Mouse (Mus musculus) cerebellum, adult 8-10 months (tissue): ENCODE measurements around the gene Rapgef1.

Source experiments
- DNase-seq: peaks from one replicate; pipeline ENCODE4 v3.0.0; 2022

Gene Rapgef1

DNA sequence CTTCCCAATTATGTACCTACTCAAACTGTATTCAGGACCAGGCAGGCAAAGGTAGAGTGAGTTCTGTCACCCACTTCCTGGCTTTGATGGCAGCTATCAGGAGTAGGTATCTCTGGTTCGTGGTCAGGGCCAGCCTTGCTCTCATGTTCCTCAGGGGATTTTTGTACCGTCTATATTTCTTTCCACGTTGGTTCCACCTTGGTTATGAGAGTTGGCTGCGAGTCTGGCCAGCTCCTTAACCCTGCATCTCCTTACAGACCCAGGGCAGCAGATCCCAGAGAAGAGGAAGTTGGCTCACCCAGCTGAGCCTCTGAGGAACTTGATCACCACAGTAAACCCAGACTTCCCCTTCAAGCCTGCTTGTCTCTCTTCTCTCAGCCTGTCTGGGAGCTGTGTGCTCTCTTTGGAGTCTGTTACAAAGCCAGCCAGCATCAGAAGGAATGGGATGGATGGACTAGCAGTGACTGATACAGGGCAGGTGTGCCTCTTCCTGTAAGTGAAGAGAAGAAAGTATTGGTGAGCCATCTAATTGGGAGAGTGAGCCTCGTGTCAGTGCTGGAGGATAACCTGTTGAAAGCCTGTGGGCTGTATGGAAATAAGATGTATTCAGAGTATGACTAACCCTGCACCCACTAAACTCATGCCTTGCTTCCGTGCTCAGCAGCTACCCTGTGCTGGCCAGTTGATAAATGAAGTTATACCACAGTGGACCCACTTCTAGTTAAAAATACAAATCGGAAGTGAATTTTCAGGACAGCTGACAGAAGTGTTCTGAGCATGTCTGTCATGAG lies 53.4 kb downstream of the Rapgef1 start:
- no peak for DNase-seq

DNA sequence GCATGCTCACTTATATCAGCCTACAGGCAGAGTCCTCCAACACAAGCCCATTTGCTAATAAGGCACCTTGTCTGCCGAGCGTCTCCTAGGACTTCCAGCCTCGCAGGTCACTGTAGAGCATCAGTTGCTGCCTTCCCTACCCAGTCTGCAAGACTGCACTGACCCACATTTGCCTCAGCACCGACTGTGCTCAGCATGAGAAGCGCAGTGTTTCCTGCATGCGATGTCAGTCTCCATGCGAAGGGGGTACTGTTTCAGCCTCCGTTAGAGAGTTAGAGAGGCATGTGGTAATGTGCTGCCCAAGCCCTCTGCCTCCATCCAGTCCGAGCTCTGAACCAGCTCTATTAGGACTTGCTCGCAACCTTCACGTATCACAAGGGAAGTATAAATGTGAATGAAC lies 54.6 kb downstream of the Rapgef1 start:
- DNase-seq = no peak

DNA sequence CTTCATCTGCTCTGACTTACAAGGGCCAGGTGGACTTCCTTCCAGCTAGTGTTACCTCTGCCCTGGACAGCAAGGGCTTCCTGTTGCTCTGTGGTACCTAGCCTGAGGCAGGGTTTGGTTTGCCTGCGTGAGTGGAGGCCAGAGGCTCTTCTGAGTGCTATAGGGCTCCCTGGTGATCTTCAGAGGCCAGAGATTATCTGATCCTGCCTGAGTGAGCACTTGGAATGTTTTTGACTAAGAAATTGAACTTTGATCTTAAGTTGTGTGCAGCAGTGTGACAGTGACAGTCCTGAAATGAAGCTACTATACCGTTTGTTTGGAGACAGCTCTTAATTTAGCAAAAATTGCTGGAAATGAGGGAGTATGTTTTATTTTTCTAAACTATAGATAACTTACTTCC lies 55.0 kb downstream of the Rapgef1 start:
- no peak for DNase-seq

DNA sequence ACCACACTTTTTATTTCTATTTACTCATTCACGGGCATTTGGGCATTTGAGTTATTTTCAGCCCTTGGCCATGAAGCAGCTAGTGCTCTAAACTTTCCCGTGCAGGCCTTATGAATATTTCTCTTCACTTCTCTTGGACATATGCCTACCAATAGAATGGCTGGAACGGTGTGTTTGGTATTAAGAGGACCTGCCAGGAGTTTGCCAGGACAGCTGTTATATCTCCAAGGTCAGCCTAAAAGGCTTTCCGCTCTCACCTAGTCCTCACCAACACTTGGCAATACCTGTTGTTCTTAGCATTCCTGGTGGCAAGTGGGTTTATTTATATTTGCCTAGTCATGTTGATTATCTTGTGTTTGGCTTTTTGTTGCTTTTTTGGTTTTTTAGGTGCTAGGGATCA lies 56.3 kb downstream of the Rapgef1 start:
- DNase-seq = no peak

DNA sequence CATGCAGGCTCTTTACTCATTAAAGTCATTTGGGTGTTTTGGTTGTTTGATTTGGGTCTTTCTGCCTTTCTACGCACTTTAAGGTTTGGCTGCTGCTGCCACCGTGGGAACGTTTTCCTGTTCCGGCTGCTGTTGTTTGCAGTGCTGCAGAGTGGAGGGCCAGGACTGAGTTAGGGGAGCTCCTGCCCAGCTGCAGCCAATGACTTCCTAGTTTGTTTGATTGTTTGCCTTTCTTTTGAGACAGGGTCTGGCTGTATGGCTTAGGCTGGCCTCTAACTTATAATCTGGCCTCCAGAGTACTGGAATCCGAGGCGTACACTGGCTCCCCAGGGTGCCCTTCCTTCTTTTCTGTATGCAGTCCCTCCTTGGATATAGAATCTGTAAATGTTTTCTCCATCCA lies 57.0 kb downstream of the Rapgef1 start:
- DNase-seq = no peak

DNA sequence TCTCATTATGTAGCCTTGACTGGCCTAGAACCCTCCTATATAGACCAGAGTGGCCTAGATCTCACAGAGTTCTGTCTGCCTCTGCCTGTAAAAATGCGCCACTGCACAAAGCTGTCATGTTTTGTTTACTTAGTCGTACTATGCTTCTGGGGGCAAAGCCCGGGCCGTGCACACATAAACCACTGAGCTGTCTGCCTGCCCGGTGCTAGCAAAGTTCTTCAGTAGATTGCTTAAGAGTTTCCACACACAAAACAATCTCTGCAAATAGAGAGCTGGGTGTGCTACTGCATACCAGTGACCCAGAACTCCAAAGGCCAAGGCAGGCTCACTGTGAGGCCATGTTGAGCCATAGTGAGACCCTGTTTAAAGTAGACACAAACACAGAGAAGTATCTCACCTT lies 58.3 kb downstream of the Rapgef1 start:
- no peak for DNase-seq

DNA sequence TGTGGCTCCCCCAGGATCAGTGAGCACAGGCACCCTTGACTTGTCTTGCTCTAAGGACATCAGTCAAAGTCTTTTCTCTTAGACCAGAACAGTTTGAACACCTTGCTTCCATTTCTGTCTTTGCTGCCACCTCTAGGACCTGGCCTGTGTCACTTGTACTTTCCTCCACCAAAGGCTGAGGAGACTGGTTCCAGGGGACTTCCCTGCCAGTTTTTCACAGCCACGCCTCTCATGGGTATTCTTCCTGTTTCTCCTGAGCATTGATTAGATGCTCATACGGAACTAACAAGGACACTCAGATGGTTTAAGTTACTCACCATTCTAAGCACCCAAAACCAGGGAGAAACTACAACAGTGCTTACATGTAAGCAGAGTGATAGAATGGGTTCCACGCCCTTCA lies 59.0 kb downstream of the Rapgef1 start:
- no peak for DNase-seq

DNA sequence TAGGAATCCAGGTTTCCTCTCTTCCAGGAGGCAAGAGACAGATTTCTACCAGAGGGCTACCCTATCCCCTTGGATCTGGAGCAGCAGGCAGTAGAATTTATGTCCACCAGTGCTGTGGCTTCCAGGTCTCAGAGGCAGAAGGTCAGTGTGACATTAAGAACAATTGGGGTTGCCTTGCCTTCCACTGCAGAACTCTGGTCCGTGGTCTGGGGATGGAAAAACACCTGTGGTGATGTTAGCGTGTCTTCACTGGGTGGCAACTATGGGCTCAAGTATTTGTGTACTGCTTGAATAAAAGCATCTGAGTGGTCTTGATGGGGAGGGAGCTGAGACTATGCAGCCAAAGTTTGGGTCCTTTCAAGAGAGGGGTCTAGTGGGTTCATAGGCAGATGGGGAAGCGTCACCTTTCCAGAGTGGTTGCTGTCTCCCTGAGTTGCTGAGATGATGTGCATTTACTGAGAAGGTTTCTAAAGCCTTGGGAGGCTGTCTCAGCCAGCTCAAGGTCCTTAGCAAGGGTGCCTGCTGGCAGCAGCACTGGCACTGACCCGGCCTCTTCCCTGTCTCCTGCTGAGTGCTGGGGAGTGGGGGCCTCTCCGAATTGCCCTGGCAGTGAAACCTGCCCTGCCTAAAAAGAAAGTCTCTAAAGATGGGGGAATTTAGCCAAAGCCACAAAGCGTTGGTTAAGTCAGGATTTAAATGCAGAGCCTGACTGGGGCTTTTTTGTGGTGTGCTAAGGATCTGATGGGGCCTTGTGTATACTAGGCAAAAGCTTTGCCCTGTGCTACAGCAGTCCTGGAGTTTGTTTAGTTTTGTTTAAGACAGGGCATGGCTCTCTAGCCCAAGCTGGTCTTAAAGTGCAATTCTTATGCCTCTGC lies 60.4 kb downstream of the Rapgef1 start:
- DNase-seq = no peak

DNA sequence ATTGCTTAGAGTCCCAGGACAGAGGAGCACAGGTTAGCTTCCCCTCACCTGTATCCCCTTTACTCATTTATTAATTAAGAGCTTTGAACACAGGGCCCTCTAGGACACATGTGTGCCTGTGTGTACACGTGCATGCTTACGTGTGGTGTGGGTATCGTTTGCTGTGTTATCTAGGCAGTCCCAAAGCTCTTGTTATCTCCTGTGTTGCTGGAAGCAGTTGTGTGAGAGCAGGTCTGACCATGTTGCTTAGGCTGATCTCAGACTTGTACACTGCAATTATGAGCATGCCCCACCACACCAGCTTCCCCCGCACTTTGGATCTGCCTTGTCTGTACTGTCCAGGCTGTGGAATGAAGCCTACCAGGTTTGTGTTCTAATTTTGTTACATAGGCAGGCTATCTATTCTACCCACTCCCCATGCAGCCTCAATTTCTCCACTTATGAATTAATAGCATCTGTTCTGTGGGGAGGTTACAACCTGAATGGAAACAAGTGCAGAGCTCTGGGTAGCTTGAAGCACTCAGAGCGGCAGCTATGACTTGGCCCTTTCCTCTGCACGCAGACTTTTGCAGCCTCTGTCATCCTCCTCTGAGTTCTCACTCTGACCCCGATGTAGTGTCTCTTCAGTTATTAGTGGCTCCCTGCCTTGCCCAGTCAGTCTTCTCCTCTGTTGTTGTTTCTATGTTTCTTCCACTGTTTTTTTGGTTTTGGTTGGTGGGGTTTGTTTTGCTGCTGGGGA lies 63.9 kb downstream of the Rapgef1 start:
- DNase-seq = no peak

DNA sequence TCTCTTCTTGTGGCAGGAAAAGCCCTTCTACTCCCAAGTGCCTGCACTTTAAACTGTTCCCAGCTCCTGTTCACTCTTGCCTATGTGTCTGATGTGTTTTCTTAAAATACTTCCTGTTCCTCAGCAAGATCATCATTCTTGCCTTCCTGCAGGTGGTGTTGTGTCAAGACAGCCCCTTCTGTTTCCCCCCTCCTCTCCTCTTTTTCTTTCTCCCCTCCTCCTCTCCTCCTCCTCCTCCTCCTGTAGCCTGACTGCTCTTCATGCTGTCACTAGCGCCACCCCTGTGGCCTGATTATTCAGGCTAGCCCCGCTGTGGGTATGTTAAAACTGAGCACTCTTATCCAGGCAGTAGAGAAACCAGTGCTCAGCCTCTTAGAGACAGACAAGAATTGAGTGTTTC lies 65.0 kb downstream of the Rapgef1 start:
- DNase-seq = no peak

DNA sequence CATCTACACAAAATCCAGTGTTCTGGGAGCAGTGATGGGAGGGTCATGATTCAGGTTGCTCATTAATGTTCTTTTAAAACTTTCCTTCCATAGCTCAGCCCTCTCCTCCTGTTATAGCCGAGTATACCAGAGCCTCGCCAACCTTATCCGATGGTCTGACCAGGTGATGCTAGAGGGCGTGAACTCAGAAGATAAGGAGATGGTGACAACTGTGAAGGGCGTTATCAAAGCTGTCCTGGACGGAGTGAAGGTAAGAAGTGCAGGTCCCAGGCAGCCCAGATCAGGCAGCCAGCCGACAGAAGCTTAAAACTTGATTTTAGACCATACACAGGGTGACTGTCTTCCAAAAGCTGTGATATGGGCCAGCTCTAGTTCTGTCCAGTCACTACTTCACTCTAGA lies 69.5 kb downstream of the Rapgef1 start:
- DNase-seq = no peak

DNA sequence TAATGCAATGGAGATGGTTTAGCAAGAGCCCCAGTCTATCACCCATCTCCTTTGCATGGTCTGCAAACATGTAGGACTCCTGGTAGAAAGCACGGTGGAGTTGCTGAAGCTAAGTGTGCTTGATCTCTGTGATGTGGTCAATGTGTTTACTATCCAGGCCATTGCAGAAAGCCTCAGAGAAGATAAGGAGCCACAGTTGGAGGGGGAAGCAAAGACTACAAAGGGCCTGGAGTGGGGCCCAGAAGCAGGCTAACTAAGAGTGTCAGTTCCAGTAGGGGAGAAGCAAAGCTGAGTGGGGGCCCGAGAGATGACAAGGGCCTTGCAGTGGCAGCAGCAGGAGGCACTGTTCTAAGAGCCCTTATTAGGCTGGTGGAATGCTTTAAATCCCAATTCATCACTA lies 70.0 kb downstream of the Rapgef1 start:
- no peak for DNase-seq

DNA sequence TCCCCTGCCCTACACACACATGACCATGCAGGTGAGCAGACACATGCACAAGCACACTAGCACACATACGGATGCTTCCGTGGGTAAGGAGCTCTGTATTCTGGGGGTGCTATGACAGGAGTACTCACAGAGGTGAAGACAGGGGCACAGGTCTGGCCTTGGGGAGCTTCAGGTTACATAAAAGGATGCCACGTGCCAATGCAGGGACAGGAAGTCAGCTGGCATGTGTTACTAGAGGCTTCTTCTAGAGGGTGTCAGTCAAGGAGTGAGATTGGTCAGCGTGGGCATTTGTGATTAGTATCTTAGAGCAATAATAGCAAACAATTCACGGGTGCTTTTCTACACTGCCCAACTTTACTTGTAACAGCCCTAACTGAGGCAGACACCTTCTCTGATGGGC lies 71.5 kb downstream of the Rapgef1 start:
- DNase-seq = no peak

DNA sequence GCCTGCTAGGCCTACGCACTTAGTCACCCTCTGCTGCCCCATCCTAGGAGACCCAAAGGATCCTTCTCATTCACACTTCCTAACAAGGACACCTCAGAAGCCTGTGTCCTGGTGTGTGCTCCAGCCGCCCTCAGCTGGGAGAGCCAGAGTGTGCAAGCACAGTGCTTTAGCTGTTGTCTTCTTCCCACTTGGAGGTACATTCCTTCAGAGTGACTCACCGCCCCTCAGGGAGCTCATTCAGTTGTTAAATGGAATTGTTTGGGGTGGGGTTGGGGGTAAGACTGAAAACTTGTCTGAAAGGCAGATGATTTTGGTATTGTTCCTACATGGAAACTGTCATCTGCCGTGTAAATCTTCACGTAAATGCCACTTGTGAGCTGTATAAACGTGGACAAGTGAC lies 72.0 kb downstream of the Rapgef1 start:
- DNase-seq = no peak

DNA sequence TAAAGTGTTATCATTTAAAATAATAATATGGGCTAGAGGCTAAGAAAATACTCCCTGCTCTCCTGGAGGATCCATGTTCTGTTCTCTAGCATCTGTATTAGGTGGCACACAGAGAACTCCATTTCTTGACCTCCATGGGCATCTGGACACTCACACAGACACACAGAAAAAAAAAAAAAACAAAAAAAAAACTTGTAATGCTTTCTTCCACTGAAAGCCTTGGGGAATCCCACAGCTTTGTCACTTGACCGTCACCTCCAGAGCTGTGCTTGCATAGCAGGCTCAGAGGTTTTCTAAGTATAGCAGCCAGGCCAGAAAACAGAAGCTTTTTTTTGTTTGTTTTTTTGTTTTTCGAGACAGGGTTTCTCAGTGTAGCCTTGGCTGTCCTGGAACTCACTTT lies 72.7 kb downstream of the Rapgef1 start:
- DNase-seq = no peak

DNA sequence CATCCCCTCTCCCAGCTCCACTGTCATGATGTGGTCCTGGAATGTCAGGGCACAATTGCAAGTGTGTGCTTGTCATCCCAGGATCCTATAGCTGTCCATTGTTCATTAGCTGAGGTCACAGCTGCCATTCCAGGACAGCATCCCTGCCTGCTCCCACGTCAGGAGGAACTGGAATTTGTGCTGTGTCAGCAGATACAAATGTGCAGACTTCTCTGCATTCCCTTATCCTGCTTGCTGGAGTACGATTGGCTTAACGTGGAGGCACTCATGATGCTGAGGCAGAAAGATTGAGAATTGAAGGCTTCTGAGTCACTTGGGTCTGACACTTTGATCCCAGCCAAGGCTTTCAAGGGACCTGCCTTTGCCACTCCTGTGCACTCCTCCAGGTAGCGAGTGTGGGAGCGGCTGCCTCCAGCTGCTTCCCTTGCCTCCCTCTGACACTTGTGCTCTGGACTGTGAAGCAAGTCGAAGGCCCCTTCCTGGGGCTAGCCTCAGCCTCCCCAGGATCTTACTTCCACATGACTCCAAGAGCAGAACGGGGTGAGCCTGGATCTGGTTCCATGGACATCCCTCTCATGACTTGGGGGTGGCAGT lies 76.8 kb downstream of the Rapgef1 start:
- no peak for DNase-seq

DNA sequence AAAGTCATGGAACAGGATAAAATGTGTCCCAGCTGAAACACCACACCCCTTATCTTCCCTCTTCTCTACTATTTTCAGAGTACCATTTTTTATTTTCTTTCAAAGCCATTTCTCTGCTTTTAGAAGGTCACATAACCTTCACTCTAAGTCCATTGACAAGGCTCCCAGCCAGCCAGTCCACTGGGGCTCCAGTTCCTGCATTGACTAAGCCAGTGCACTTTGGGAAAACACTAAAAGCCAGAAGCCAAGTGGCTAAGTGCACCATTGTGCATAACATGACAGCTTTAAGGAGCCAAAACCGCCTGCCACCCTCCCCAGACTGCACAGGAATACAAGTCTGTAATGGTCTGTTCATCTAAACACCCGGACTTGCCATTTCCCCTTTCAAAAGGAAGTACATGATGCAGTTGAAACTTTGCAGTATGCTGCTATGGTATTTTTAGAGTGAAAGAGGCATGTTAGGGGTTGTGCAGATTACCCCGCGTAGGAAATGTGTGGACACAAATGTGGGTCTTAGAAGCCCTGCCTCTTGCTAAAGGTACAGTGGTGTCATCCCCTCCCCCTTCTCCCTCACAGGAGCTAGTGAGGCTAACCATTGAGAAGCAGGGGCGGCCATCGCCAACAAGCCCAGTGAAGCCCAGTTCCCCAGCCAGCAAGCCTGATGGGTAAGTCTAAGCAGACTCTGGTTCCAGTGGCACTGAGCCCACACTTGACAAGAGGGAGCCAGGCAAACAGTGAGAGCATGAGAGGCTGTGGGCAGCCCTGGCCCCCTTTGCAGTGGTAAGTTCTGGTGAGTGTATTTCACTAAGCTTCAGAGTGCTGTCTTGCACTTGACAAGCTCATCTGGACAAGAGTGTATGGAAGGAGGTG lies 79.1 kb downstream of the Rapgef1 start:
- no peak for DNase-seq

DNA sequence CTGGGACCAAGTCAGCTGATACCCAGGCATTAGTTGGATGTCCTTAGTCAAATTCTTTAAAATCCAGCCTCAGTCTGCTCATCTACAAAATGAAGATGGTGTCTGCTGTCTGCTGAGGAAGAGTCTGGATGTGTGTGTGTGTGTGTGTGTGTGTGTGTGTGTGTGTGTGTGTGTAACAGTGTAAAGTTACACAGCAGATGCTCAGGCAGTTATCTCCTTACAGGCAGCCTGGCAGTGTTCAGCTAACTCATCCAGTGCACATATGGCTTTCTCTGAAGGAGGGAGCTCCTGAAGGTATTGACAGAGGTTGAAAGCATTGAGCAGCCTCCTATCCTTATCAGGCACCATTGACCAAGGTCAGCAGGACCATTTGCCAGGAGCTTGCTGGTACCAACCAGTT lies 81.4 kb downstream of the Rapgef1 start:
- DNase-seq = no peak

DNA sequence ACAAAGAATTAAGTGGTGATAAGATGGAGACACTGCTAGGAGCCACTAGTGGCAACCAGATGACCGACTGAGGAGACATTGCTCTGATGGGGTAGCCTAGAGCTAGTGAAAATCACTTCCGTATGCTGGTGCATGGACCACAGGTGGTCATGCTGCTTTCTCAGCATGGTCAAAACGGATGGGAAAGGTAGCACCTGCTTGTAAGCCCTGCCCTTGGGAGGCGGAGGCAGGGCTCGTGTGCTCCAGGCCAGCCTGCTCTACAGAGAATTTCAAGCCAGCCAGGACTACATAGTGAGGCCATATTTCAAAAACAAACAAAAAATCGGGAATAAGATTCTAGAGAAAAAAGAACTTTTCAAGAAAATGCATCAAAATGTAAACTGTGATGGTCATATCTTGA lies 81.9 kb downstream of the Rapgef1 start:
- DNase-seq = no peak

DNA sequence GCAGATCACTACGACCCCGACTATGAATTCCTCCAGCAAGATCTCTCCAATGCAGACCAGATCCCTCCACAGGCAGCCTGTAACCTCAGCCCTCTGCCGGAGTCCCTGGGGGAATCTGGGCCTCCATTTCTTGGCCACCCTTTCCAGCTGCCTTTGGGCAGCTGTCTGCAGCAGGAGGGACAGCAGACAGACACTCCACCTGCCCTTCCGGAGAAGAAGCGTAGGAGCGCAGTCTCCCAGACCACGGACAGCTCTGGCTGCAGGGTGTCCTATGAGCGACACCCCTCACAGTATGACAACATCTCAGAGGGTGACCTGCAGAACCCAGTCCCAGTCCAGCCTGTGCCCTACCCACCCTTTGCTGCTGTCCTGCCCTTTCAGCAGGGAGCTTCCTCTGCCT lies 82.7 kb downstream of the Rapgef1 start:
- no peak for DNase-seq

DNA sequence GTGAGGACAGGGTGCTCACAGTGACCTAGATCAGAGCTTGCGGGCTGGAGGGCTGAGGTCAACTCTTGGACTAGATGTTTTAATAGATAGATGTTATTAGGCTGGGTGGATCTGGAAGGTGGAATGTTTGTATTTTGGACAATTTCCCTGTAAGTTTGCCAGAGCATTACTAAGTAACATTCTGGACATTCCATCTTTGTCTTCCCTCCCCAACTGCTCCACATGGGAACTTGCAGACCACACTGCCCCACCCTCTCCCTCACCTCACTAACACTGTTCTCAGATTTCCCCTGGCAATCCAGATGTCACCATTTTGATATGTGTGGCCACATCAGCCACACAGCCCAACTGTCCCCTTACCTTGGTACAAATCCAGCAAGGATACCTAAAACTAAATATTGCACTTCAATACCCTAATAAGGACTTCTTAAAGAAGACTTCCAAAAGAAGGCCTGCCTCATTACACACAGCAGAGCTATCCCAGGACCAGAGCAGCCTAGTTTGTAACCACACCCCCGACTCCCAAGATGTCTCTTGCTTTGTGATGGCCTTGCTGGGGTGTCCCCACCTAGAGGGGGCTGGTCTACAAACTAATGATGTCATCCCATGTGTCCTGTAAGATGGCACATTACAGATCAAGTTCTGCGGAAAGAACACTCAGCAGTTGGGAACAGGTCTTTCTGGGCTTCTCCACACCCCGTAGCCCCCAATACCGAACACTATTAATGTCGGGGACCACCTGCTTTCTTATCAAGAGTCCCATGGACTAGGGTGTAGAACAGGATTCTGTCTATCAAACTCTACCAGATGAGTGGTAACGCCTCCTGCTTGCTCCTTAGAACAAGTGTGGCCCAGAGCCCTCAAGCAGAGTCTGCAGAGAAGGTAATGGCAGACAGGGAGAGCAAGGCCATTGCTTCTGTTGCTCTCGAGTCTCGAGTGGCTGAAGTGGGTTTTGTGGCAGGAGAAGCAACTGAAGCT lies 83.9 kb downstream of the Rapgef1 start:
- DNase-seq = no peak
